Mouse (Mus musculus) erythroblast, embryonic 14.5 days (primary cell): ENCODE data around the gene Zfp646. TPM values are rescaled to one million over a fixed set of nuclear protein-coding genes. Genes with fewer than 3 reads are reported as not detected.
A peak's percentile ranks its signal among the peaks of the same experiment; 100 is the strongest.

Experiments used
- H3K27me3 ChIP-seq: 2 replicates; pipeline ENCODE4 v1.6.1; 2012; ENCODE audit warnings: inconsistent platforms; ENCODE audit not compliant: control insufficient read depth
- H3K36me3 ChIP-seq: 2 replicates; pipeline ENCODE4 v1.6.1; 2012; ENCODE audit warnings: mild to moderate bottlenecking, inconsistent platforms; ENCODE audit not compliant: control insufficient read depth
- H3K4me1 ChIP-seq: 2 replicates; pipeline ENCODE4 v1.6.1; 2012; ENCODE audit warnings: inconsistent platforms; ENCODE audit not compliant: control insufficient read depth
- H3K4me3 ChIP-seq: replicated peaks from 2 replicates; pipeline ENCODE3; 2012; ENCODE audit warnings: moderate library complexity, mild to moderate bottlenecking, inconsistent platforms
- H3K9me3 ChIP-seq: 2 replicates; pipeline ENCODE4 v1.6.1; 2012; ENCODE audit warnings: low read length, inconsistent platforms, mixed read lengths; ENCODE audit not compliant: control insufficient read depth
- GATA1 ChIP-seq: IDR thresholded peaks from 2 replicates; pipeline ENCODE4 v1.6.1; 2012; ENCODE audit warnings: low read length, inconsistent platforms, mixed read lengths
- TAL1 ChIP-seq: IDR thresholded peaks from 3 replicates; pipeline ENCODE4 v1.6.1; 2012; ENCODE audit warnings: low read length, inconsistent platforms, mixed read lengths
- polyA plus RNA-seq: library from polyadenylated mRNA; stranded (reverse); fragments of >175 nt; gene quantifications from 2 replicates; pipeline ENCODE4 v1.2.3, GENCODE M21; 2012

Gene Zfp646
- polyA plus RNA-seq, 1 experiment, result 1.3 TPM

GRCm38 (mm10) chr7:127932273-127933031 is 56.4 kb downstream of the Zfp646 start:
- H3K9me3 ChIP-seq, result no peaks in the 10 kb centered on the region
- H3K4me3 ChIP-seq, result no peak overlapping the region
- peaks cover 46% of the 10 kb centered on the region for H3K4me1 ChIP-seq
- no peak for TF ChIP-seq TAL1
- H3K36me3 ChIP-seq, result peaks cover 4% of the 10 kb centered on the region; the same call in 1 of the 2 replicates
- H3K27me3 ChIP-seq, result peaks cover 7% of the 10 kb centered on the region

- H3K36me3 ChIP-seq, result no peaks in the 10 kb centered on the region
- TF ChIP-seq GATA1, result no peak
- TF ChIP-seq TAL1, result no peak
- peaks cover 7% of the 10 kb centered on the region for H3K27me3 ChIP-seq
- no peaks in the 10 kb centered on the region for H3K9me3 ChIP-seq
- H3K4me1 ChIP-seq, result peaks cover 42% of the 10 kb centered on the region
- no peak overlapping the region for H3K4me3 ChIP-seq
Measured at GRCm38 (mm10) chr7:127934075-127934474, 58.1 kb downstream of the Zfp646 start.

GRCm38 (mm10) chr7:127935028-127935722 is 59.2 kb downstream of the Zfp646 start:
- no peaks in the 10 kb centered on the region for H3K36me3 ChIP-seq
- peaks cover 31% of the 10 kb centered on the region for H3K4me1 ChIP-seq
- H3K9me3 ChIP-seq, result no peaks in the 10 kb centered on the region
- no peaks in the 10 kb centered on the region for H3K27me3 ChIP-seq
- peak overlapping the region; percentile 80 for H3K4me3 ChIP-seq
- TF ChIP-seq GATA1, result no peak

Other genes with a start within 250 kb of the Zfp646 start
- 16.0 and 17.8 TPM in 2 replicates for gene Bcl7c, start 167.3 kb upstream of the Zfp646 start, polyA plus RNA-seq
- 0.06 TPM in 1 of 2 replicates, not detected in the other for gene Ctf1, start 163.5 kb upstream of the Zfp646 start, polyA plus RNA-seq
- 0.02 TPM in 1 of 2 replicates, not detected in the other for gene Ctf2, start 144.1 kb upstream of the Zfp646 start, polyA plus RNA-seq
- 8.2 and 9.9 TPM in 2 replicates for gene Fbxl19, start 131.7 kb upstream of the Zfp646 start, polyA plus RNA-seq
- 0.30 and 0.44 TPM in 2 replicates for gene Orai3, start 106.4 kb upstream of the Zfp646 start, polyA plus RNA-seq
- 4.7 and 6.0 TPM in 2 replicates for gene Setd1a, start 99.6 kb upstream of the Zfp646 start, polyA plus RNA-seq
- gene Gm49388, start 90.6 kb upstream of the Zfp646 start, polyA plus RNA-seq, result 0.39 TPM in 1 of 2 replicates, not detected in the other
- 0.43 and 0.50 TPM in 2 replicates for gene Hsd3b7, start 75.6 kb upstream of the Zfp646 start, polyA plus RNA-seq
- 1.4 and 1.5 TPM in 2 replicates for gene Stx4a, start 51.9 kb upstream of the Zfp646 start, polyA plus RNA-seq
- gene Stx1b, start 51.7 kb upstream of the Zfp646 start, polyA plus RNA-seq, result 0.01 TPM in 1 of 2 replicates, not detected in the other
- gene Zfp668, start 607 bp downstream of the Zfp646 start, polyA plus RNA-seq, result 1.3 and 1.5 TPM in 2 replicates
- 0.03 and 0.05 TPM in 2 replicates for gene Prss53, start 14.7 kb downstream of the Zfp646 start, polyA plus RNA-seq
- gene Gm21974, start 19.2 kb downstream of the Zfp646 start, polyA plus RNA-seq, result not detected in 2 replicates
- 0.89 and 1.3 TPM in 2 replicates for gene Vkorc1, start 19.4 kb downstream of the Zfp646 start, polyA plus RNA-seq
- gene Bckdk, start 27.9 kb downstream of the Zfp646 start, polyA plus RNA-seq, result 13.1 and 18.3 TPM in 2 replicates
- 0.44 and 0.49 TPM in 2 replicates for gene Kat8, start 36.3 kb downstream of the Zfp646 start, polyA plus RNA-seq
- 0.04 TPM in 1 of 2 replicates, not detected in the other for gene Prss8, start 53.9 kb downstream of the Zfp646 start, polyA plus RNA-seq
- 0.21 and 0.28 TPM in 2 replicates for gene Prss36, start 70.5 kb downstream of the Zfp646 start, polyA plus RNA-seq
- 39.4 and 42.2 TPM in 2 replicates for gene Fus, start 91.2 kb downstream of the Zfp646 start, polyA plus RNA-seq
- 0.19 and 0.25 TPM in 2 replicates for gene Pycard, start 117.6 kb downstream of the Zfp646 start, polyA plus RNA-seq
- 0.02 TPM in 1 of 2 replicates, not detected in the other for gene Trim72, start 127.7 kb downstream of the Zfp646 start, polyA plus RNA-seq
- 0.01 TPM in 2 replicates for gene Itgam, start 186.4 kb downstream of the Zfp646 start, polyA plus RNA-seq
- gene Gm49368, start 186.5 kb downstream of the Zfp646 start, polyA plus RNA-seq, result not detected in 2 replicates